Mouse (Mus musculus) liver, postnatal 0 days (tissue): Measurements from ENCODE around the gene Gm20661.

ENCODE experiments used
- CTCF ChIP-seq: sonication (generic); IDR thresholded peaks from 2 replicates; pipeline ENCODE4 v1.5.1; 2016; ENCODE audit warnings: antibody characterized with exemption, low read depth
- EP300 ChIP-seq: IDR thresholded peaks from 2 replicates; pipeline ENCODE4 v1.6.1; 2016; ENCODE audit warnings: antibody characterized with exemption, low read depth, mild to moderate bottlenecking

- no peak for TF ChIP-seq CTCF
- TF ChIP-seq EP300, result peak; percentile 94
These were observed at the start of gene Gm20661 for GRCm38 (mm10) chr9:107982681-107983346.
